Comparison of ENCODE assay signal across 8 mouse cellular contexts in the genomic region with DNA sequence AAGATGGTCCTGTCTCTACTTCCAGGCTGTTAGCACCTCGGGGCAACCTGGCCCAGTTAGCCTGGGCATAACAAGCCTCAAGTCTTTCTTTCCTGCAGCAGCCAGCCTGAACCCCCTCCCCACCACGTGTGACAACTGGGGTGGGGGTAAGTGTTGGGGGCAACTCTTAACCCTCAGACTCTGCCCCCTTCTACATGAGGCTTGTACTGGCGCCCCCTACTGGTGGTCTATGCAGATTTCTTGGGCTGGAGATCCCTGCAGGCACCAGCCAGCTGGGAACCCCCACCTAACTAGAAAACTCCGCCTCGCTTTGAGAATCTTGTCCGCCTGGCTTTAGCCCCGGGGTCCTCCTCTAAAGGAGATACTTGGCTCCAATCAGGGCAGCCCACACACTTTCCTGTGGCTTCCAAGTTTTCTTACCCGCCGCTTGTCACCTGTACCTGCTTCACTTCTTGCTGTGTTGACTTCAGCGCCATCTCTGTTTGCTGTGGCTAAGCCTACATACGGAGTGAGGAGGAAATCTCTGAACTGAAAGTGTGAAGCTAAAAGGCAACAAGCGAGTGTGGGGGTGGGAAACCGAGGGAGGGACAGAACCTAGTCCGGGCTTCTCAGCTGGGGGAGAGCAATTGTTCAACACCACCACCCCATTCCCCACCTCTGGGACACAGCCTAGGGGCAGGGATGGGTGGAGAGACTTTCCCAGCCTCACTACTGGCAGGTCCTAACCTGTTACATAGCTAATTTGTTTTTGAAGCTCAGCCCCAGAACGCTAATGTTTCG. TPM values are rescaled to one million over a fixed set of nuclear protein-coding genes. Genes with fewer than 3 reads are reported as not detected.
DNase-seq lines count a peak whose midpoint lies in the region; ATAC-seq and TF ChIP-seq lines count a peak whose summit lies in the region.

No protein-coding gene starts in this region.

- no peak for ATAC-seq in forebrain, embryonic 16.5 days
- 0 out of 2 replicates have a peak, but pooled peaks have one; percentile 21 for ATAC-seq in lung, embryonic 14.5 days (ENCODE audit: insufficient read depth)

- H3K27ac ChIP-seq in forebrain, embryonic 10.5 days, result no peak overlapping the region; the same call in 1 of the 2 replicates
- H3K27ac ChIP-seq in forebrain, embryonic 16.5 days (ENCODE audit: low read length), result no peak overlapping the region
- H3K27ac ChIP-seq in thymus, adult 2 months (ENCODE audit: control insufficient read depth, insufficient read depth, low read length), result peak overlapping the region; percentile 29; the same call in 1 of the 2 replicates
- no peak overlapping the region for H3K27ac ChIP-seq in lung, embryonic 14.5 days (ENCODE audit: low read depth)

- no peak overlapping the region for H3K9ac ChIP-seq in forebrain, embryonic 16.5 days (replicated peaks; ENCODE audit: low read depth, low read length)
- peak overlapping the region; percentile 2; the same call in 1 of the 2 replicates for H3K9ac ChIP-seq in lung, embryonic 14.5 days

- no peaks in the 10 kb centered on the region for H3K9me3 ChIP-seq in forebrain, embryonic 10.5 days
- no peaks in the 10 kb centered on the region for H3K9me3 ChIP-seq in forebrain, embryonic 16.5 days (ENCODE audit: control insufficient read depth, low read length)
- no peaks in the 10 kb centered on the region for H3K9me3 ChIP-seq in lung, embryonic 14.5 days (ENCODE audit: low read depth, low read length)

- peaks cover 10% of the 10 kb centered on the region for H3K4me1 ChIP-seq in forebrain, embryonic 10.5 days
- H3K4me1 ChIP-seq in forebrain, embryonic 16.5 days (replicated peaks; ENCODE audit: control insufficient read depth, insufficient read depth, low read length), result no peaks in the 10 kb centered on the region
- H3K4me1 ChIP-seq in thymus, adult 2 months (replicated peaks; ENCODE audit: control insufficient read depth, insufficient read depth, low read length), result peaks cover 5% of the 10 kb centered on the region
- no peaks in the 10 kb centered on the region for H3K4me1 ChIP-seq in lung, embryonic 14.5 days (ENCODE audit: insufficient read depth)

- intact Hi-C loops in heart, postnatal 14 days (cut with DNase I), result no loop called here

- no peak overlapping the region for H3K4me2 ChIP-seq in forebrain, embryonic 16.5 days (ENCODE audit: low read length)
- H3K4me2 ChIP-seq in lung, embryonic 14.5 days, result peak overlapping the region; percentile 43

- DNase-seq in forebrain, embryonic 10.5 days (ENCODE audit: extremely low spot score, low spot score), result no peak
- peak; percentile 32 for DNase-seq in thymus, adult 2 months
- no peak for DNase-seq in thymus, adult 18-20 months
- peak; percentile 28 to 39 for DNase-seq in heart, postnatal 14 days
- peak; percentile 48 for DNase-seq in lung, embryonic 14.5 days
- DNase-seq in thymus, postnatal 25 days, result peak; percentile 44
- no peak for DNase-seq in layer of hippocampus, adult 9-11 months

- peak overlapping the region; percentile 19 for H3K4me3 ChIP-seq in forebrain, embryonic 10.5 days
- no peak overlapping the region for H3K4me3 ChIP-seq in forebrain, embryonic 16.5 days (replicated peaks; ENCODE audit: low read length)
- no peak overlapping the region for H3K4me3 ChIP-seq in thymus, adult 2 months (ENCODE audit: control insufficient read depth, insufficient read depth, low read length)
- H3K4me3 ChIP-seq in lung, embryonic 14.5 days (ENCODE audit: low read depth, low read length), result no peak overlapping the region

- no peak for TF ChIP-seq POLR2A in thymus, adult 2 months (IDR thresholded peaks at IDR 0.05; ENCODE audit: control insufficient read depth, extremely low read depth, insufficient read depth, low read length, poor library complexity)

- no peaks in the 10 kb centered on the region for H3K36me3 ChIP-seq in forebrain, embryonic 10.5 days (replicated peaks)
- H3K36me3 ChIP-seq in forebrain, embryonic 16.5 days (ENCODE audit: control insufficient read depth, insufficient read depth), result no peaks in the 10 kb centered on the region
- no peaks in the 10 kb centered on the region for H3K36me3 ChIP-seq in thymus, adult 2 months (ENCODE audit: control insufficient read depth, insufficient read depth, low read length)
- no peaks in the 10 kb centered on the region for H3K36me3 ChIP-seq in lung, embryonic 14.5 days (ENCODE audit: insufficient read depth)

- no peaks in the 10 kb centered on the region for H3K27me3 ChIP-seq in forebrain, embryonic 10.5 days (ENCODE audit: poor library complexity, severe bottlenecking)
- H3K27me3 ChIP-seq in forebrain, embryonic 16.5 days (replicated peaks; ENCODE audit: control insufficient read depth, insufficient read depth, low read length), result no peaks in the 10 kb centered on the region
- H3K27me3 ChIP-seq in thymus, adult 2 months (ENCODE audit: control insufficient read depth, insufficient read depth, low read length), result no peaks in the 10 kb centered on the region
- no peaks in the 10 kb centered on the region for H3K27me3 ChIP-seq in lung, embryonic 14.5 days (ENCODE audit: insufficient read depth, low read length)

- TF ChIP-seq CTCF in thymus, adult 2 months (IDR thresholded peaks at IDR 0.05; ENCODE audit: borderline replicate concordance, control insufficient read depth, extremely low read depth, insufficient read depth, low read length, poor library complexity), result peak; percentile 81; the same call in 1 of the 2 replicates
- TF ChIP-seq CTCF in lung, embryonic 14.5 days (IDR thresholded peaks at IDR 0.05; ENCODE audit: low read depth), result peak; percentile 59

- WGBS in forebrain, embryonic 10.5 days, result 16% methylated on average over 16 of the region's 16 CpGs
- WGBS in forebrain, embryonic 16.5 days, result 19% methylated on average over 16 of the region's 16 CpGs
- WGBS in thymus, adult 2 months, result 32% methylated on average over 16 of the region's 16 CpGs
- WGBS in lung, embryonic 14.5 days, result 15% methylated on average over 16 of the region's 16 CpGs

RNA-seq across cellular contexts. Expression of a gene that starts 16.1 kb away (rescaled TPM):
- 0.06 and 0.07 TPM in 2 replicates for polyA plus RNA-seq in forebrain, embryonic 10.5 days (2016; fragmentation: Nextera tagmentation; extraction: Ambion mirVana)
- 0.11 TPM in 1 of 2 replicates, not detected in the other for polyA plus RNA-seq in forebrain, embryonic 16.5 days (2015; fragmentation: Nextera tagmentation; extraction: Ambion mirVana)
- 5.3 and 5.5 TPM in 2 replicates for polyA plus RNA-seq in thymus, adult 2 months (2012; rRNA removed)
- total RNA-seq in heart, postnatal 14 days (2021), result 10 to 100 TPM; 38.2 to 43.8 TPM
- not detected in 2 replicates for polyA plus RNA-seq in lung, embryonic 14.5 days (2014; fragmentation: Nextera tagmentation; extraction: Ambion mirVana)

RNA-seq across cellular contexts. Expression of a gene that starts 33.9 kb away (rescaled TPM):
- 4.6 and 4.9 TPM in 2 replicates for polyA plus RNA-seq in forebrain, embryonic 10.5 days (2016; fragmentation: Nextera tagmentation; extraction: Ambion mirVana)
- polyA plus RNA-seq in forebrain, embryonic 16.5 days (2015; fragmentation: Nextera tagmentation; extraction: Ambion mirVana), result 0.11 and 0.45 TPM in 2 replicates
- polyA plus RNA-seq in thymus, adult 2 months (2012; rRNA removed), result 18.8 and 21.1 TPM in 2 replicates
- under 1 TPM; 0.88 to 0.91 TPM for total RNA-seq in heart, postnatal 14 days (2021)
- 0.24 and 0.51 TPM in 2 replicates for polyA plus RNA-seq in lung, embryonic 14.5 days (2014; fragmentation: Nextera tagmentation; extraction: Ambion mirVana)

Comparison
In these comparisons a context has a peak if more than half of its experiments do, and no peak if none do; other contexts are left out.
1. DNase-seq: peak in thymus, adult 2 months (single experiment), heart, postnatal 14 days (2 of 2), lung, embryonic 14.5 days (single experiment) and thymus, postnatal 25 days (single experiment); none in forebrain, embryonic 10.5 days (single experiment), thymus, adult 18-20 months (0 of 2) and layer of hippocampus, adult 9-11 months (single experiment).